Mouse (Mus musculus) cortical plate, adult 2 months (tissue): ENCODE results near the gene Dnajc4.

Experiments used
- CTCF ChIP-seq: fragments of 200-500 bp; IDR thresholded peaks from 2 replicates; pipeline ENCODE4 v1.5.1; 2011; ENCODE audit warnings: mild to moderate bottlenecking, control low read depth, low read length; ENCODE audit not compliant: insufficient read depth; ENCODE audit errors: extremely low read depth
- POLR2A ChIP-seq: fragments of 200-500 bp; IDR thresholded peaks from 2 replicates; pipeline ENCODE4 v1.6.1; 2011; ENCODE audit warnings: mild to moderate bottlenecking, low read length, control low read depth; ENCODE audit not compliant: insufficient read depth; ENCODE audit errors: extremely low read depth

DNA sequence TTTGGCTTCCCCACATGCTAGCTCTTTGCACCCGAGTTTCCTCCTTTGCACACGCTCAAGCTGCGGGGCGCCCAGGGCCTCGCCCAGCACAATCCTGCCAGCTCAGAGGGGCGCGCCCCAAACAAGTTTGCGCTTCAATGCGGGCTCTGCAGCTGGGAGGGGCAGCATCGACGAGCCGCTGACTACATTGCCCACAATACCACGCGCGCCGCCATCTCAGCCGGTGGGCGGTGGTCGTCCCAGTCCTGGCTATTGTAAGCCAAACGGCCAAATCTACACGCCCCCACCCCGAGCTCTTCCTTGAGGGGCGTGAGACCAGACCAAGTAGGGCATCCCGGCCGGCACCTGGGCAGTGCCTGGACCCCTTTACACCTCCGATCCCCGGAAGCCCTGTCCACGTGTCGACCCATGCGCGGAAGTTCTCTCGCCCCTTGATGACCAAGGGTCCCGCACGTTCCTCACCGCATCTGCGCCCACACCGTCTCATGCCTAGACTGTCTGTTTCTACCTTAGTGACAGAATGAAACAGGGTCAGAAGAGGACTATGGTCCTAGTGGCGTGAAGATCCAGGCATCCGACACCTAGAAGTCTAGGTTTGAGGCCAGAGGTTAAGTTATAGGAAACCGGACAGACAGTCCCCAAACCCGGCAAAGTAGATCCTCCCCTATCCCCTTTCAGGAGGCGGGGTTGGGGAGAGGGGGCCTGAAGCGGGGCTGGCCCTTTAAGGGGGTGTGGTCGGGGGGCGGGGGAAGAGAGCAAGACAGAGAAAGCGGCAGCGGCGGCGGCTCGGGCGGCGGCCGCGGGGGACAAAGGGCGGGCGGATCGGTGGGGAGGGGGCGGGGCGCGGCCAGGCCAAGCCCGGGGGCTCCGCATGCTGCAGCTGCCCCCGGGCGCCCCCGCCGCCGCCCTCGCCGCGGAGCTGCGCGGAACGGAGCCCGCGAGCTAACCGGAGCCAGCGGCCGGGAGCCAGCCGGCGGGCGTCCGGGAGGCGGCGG is 17.9 kb downstream of the Dnajc4 start, which contains the start of gene Ppp1r14b:
- TF ChIP-seq POLR2A = no peak
- no peak for TF ChIP-seq CTCF
